Mouse (Mus musculus): ENCODE results near the gene Chuk.

- TF ChIP-seq CTCF (IDR thresholded peaks at IDR 0.05; ENCODE audit: low read depth) (no peak), EP300 (IDR thresholded peaks at IDR 0.05; ENCODE audit: low read depth) (no peak)
These were observed 21.0 kb downstream of the Chuk start for GRCm38 (mm10) chr19:44086278-44086677.

All from heart, postnatal 0 days (tissue).